11 mouse cellular contexts compared by ENCODE assay signal in the genomic region with DNA sequence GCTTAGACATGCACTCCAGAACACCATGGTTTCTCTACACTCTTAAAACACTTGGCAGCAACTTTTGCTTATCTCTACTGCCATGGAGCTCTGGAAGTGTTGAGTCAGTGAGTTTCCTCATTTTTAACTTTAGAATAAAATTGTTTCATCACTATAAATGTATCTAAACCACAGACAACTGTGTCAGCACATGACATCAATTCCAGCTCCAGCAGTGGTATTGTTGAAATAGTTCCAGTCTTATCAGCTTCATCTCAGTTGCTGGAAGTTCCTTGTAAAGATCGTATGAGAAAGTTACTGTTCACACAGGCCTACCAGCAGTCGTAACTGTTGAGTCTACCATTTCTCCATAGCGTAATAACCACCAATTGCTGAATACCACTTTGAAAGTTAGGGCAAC.
"Had no signal": no experiment of that assay in that cellular context is flagged by ENCODE, and none has a peak within 500 bp of the region (broad histone marks: within the 10 kb centered on the region; RNA-seq: fewer than 3 reads in every experiment).

No protein-coding gene starts in this region.

- H3K27me3 ChIP-seq: limb, embryonic 13.5 days; liver, embryonic 15.5 days; neural tube, embryonic 12.5 days had no signal

- H3K4me1 ChIP-seq: limb, embryonic 13.5 days; liver, embryonic 15.5 days; neural tube, embryonic 12.5 days had no signal

- H3K36me3 ChIP-seq: limb, embryonic 13.5 days; liver, embryonic 15.5 days; midbrain, embryonic 10.5 days; neural tube, embryonic 12.5 days had no signal

- DNase-seq: kidney, postnatal 14 days; left cerebral cortex, postnatal 4 days; lung, adult 2 months; lung, postnatal 14 days; midbrain, embryonic 14.5 days; thymus, postnatal 4 days had no signal

- H3K4me3 ChIP-seq: limb, embryonic 13.5 days; liver, embryonic 15.5 days; midbrain, embryonic 10.5 days; neural tube, embryonic 12.5 days had no signal

- H3K27ac ChIP-seq: limb, embryonic 13.5 days; liver, embryonic 15.5 days; midbrain, embryonic 10.5 days; neural tube, embryonic 12.5 days; stomach, postnatal 0 days had no signal
